Mouse (Mus musculus): ENCODE data around the gene Arap2. TPM values are rescaled to one million over a fixed set of nuclear protein-coding genes. Genes with fewer than 3 reads are reported as not detected.
"Not testable (repeated sequence)": the region's sequence is repeated elsewhere in the genome, so short reads cannot be mapped to it uniquely, and the experiment has no call there.

The Arap2 gene
- polyA plus RNA-seq, 1 experiment from 2014 or later, result 15.6 TPM

GRCm38 (mm10) chr5:62739451-62740415 lies 26.2 kb downstream of the Arap2 start:
- ATAC-seq (no peak), DNase-seq (ENCODE audit: low read depth, low spot score) (no peak)
- ChIA-PET POLR2A (no interaction called here), CTCF (interaction anchor here (1.2 to 1.7 kb wide), 3 partner anchors 11 to 25 kb away, joined by 3 to 6 read pairs (median 5); no protein-coding TSS in a partner anchor)
- no peaks in the 10 kb centered on the region for H3K27me3 ChIP-seq
- no peak for TF ChIP-seq CTCF (IDR thresholded peaks at IDR 0.05)
- in situ Hi-C loops (cut with MboI; ENCODE audit: low pct_unique_long_range_greater_than_20kb), result no loop called here

DNA sequence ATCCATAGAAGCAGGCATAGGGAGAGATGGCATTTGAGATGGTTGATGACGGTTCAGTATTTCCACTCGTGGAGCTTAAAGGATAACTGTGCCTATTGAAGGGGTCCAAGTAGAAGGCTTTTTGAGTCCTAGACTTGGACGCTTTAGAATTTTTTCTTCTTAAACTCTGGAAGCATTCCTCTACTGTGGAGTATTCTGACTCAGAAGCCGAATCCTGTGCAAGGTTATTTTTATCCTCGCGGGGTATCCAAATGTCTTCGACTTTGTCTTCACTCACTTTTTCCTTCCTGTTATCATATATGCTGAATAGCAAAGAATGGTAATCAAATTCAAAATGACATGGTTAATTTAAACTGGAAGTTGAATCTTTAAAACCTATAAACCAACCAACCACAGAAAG lies 35.4 kb downstream of the Arap2 start:
- DNase-seq (ENCODE audit: low read depth, low spot score); H3K27me3 ChIP-seq; POLR2A ChIA-PET; CTCF ChIA-PET; in situ Hi-C loops (cut with MboI; ENCODE audit: low pct_unique_long_range_greater_than_20kb); ATAC-seq: not testable (repeated sequence)

DNA sequence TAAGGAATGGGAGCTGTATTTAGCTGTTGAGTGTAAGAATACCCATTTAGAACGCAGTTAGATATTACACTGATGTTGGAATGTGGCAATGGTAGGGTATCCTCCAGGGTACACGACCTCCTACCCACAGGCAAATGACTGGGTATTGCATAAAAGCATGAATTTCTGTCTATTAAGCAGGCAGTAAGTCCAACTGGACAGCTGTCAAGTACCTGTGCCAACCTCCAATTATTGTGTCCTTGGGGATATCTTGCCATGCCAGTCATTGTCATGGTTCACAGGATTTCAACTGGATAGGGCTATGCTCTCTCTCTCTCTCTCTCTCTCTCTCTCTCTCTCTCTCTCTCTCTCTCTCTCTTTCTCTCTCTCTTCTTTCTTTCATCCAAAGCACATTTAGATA lies 40.4 kb downstream of the Arap2 start:
- DNase-seq (ENCODE audit: low read depth, low spot score) (no peak), ATAC-seq (peak; percentile 31)
- ChIA-PET CTCF (interaction anchor here (1.0 to 1.6 kb wide), 3 partner anchors 9 to 15 kb away, joined by 3 to 6 read pairs (median 4); no protein-coding TSS in a partner anchor), POLR2A (interaction anchor here (0.9 kb wide), 1 partner anchor 40 kb away, joined by 3 read pairs; no protein-coding TSS in a partner anchor)
- in situ Hi-C loops (cut with MboI; ENCODE audit: low pct_unique_long_range_greater_than_20kb), result no loop called here
- no peak for TF ChIP-seq CTCF (IDR thresholded peaks at IDR 0.05)
- H3K27me3 ChIP-seq, result no peaks in the 10 kb centered on the region

GRCm38 (mm10) chr5:62723261-62724105 lies 42.5 kb downstream of the Arap2 start:
- CTCF ChIA-PET, result interaction anchor here (1.3 kb wide), 2 partner anchors 8 to 82 kb away, joined by 3 read pairs; no protein-coding TSS in a partner anchor
- no peak for TF ChIP-seq CTCF (IDR thresholded peaks at IDR 0.05)
- POLR2A ChIA-PET, result no interaction called here
- no peak for ATAC-seq
- H3K27me3 ChIP-seq, result no peaks in the 10 kb centered on the region
- no peak for DNase-seq (ENCODE audit: low read depth, low spot score)
- in situ Hi-C loops (cut with MboI; ENCODE audit: low pct_unique_long_range_greater_than_20kb), result no loop called here

DNA sequence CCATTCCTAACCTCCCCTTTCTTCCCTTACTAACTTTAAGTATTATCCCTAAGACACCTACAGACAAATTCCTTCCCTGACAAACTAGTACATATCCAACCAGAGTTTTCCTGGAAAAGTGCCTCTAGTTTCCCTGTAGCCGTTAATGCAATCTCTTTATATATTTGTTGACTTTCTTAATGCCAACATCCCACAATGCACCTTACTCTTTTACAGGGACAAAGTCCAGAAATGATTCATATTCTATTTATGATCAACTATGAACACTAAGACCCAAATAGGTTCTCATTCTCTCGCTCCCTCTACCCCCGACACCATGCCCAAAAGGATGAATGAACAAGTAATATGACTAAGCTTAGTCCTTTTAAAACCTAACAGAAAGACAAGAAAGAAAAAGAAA lies 49.5 kb downstream of the Arap2 start:
- in situ Hi-C loops (cut with MboI; ENCODE audit: low pct_unique_long_range_greater_than_20kb), result no loop called here
- DNase-seq (ENCODE audit: low read depth, low spot score) (no peak), ATAC-seq (no peak)
- CTCF ChIA-PET, result interaction anchor here (0.7 to 0.9 kb wide), 2 partner anchors 21 to 38 kb away, joined by 3 read pairs; no protein-coding TSS in a partner anchor
- H3K27me3 ChIP-seq, result no peaks in the 10 kb centered on the region
- no peak for TF ChIP-seq CTCF (IDR thresholded peaks at IDR 0.05)
- POLR2A ChIA-PET, result no interaction called here

DNA sequence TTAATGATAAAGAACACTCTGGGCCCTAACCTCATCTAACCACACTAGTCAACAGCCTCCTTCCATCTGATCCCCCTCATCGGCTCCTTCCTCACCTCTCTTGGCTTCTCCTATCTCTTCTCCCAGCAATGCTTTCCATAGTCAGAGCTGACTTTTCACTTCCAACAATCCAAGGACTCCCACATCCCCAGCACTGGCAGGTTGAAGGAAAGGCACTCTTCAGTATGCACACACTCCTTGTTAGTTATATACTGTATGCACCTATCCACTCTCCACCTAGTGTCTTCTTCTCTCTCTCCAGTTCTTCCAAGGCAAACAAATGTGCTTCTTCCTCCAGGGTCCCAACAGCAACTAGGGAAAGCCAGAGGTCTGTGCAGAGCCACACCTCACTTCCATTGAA lies 50.0 kb downstream of the Arap2 start:
- ATAC-seq (no peak), DNase-seq (ENCODE audit: low read depth, low spot score) (no peak)
- in situ Hi-C loops (cut with MboI; ENCODE audit: low pct_unique_long_range_greater_than_20kb), result no loop called here
- ChIA-PET POLR2A (no interaction called here), CTCF (interaction anchor here (0.9 kb wide), 1 partner anchor 20 kb away, joined by 3 read pairs; no protein-coding TSS in a partner anchor)
- no peak for TF ChIP-seq CTCF (IDR thresholded peaks at IDR 0.05)
- no peaks in the 10 kb centered on the region for H3K27me3 ChIP-seq

- TF ChIP-seq CTCF (IDR thresholded peaks at IDR 0.05), result no peak
- DNase-seq (ENCODE audit: low read depth, low spot score) (no peak), ATAC-seq (no peak)
- in situ Hi-C loops (cut with MboI; ENCODE audit: low pct_unique_long_range_greater_than_20kb), result no loop called here
- ChIA-PET POLR2A (no interaction called here), CTCF (no interaction called here)
- H3K27me3 ChIP-seq, result no peaks in the 10 kb centered on the region
Observed at GRCm38 (mm10) chr5:62715436-62715835, 50.5 kb downstream of the Arap2 start.

DNA sequence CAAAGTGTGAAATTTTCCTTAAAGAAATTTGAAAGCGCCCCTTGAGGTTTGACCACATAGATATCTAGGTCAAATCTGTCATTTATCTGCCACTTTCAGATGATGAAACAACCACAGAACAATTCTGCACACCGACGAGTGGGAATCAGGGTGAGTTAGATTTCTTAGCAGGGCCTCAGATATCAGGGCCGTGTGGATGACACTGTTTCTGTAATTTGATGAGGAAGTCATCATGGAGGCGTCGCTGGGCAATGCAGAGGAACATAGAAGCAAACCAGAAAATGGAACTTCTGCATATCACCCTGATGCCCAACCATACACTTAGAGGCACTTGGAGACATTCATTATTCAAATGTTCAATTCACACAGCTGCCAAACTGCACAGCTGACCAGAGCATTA lies 55.0 kb downstream of the Arap2 start:
- CTCF ChIA-PET, result interaction anchor here (1.0 kb wide), 1 partner anchor 10 kb away, joined by 3 read pairs; no protein-coding TSS in a partner anchor
- TF ChIP-seq CTCF (IDR thresholded peaks at IDR 0.05), result no peak
- no peak for ATAC-seq
- in situ Hi-C loops (cut with MboI; ENCODE audit: low pct_unique_long_range_greater_than_20kb), result no loop called here
- DNase-seq (ENCODE audit: low read depth, low spot score), result no peak
- no peaks in the 10 kb centered on the region for H3K27me3 ChIP-seq
- POLR2A ChIA-PET, result interaction anchor here (0.6 to 0.7 kb wide), 2 partner anchors 94 to 945 kb away, joined by 3 read pairs; no protein-coding TSS in a partner anchor

DNA sequence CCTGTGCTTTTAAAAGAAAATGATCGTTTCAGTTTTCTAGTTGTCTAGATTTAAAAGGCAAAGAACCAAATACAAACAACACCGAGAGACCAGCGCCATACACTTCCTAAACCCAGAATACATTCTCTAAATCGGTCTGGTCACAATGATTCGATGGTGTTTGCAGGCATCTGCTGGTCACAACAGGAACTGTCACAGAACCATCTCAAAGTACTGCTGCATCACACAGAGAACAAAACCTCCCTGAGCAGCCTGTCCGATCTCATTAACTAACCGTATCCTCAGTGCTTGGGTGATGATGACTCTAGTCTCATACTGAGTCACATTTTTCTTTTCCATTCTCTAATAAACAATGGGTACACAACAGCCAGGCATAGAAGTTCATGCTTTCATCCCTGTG lies 59.1 kb downstream of the Arap2 start:
- DNase-seq (ENCODE audit: low read depth, low spot score) (no peak), ATAC-seq (peak; percentile 60)
- in situ Hi-C loops (cut with MboI; ENCODE audit: low pct_unique_long_range_greater_than_20kb), result no loop called here
- ChIA-PET POLR2A (no interaction called here), CTCF (no interaction called here)
- H3K27me3 ChIP-seq, result no peaks in the 10 kb centered on the region
- peak; percentile 72 for TF ChIP-seq CTCF (IDR thresholded peaks at IDR 0.05)

DNA sequence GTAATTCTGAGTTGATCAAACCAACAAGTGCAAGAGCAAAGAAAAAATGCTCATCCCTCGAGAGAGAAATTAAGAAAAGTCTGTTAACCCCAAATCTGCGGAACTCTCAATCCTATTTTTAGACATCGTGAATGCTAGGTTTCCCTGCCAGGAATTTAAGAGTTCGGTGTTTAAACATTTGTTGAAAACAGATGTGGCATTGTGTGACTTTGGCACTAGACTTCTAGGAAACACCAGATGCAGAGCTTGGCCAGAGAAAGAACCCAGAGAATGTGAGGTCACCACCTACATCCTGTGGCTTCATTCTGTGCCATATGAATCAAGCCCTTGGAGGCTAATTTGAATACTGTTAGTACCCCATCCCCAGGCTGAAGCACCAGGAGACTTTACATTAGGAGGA lies 76.0 kb downstream of the Arap2 start:
- no peaks in the 10 kb centered on the region for H3K27me3 ChIP-seq
- DNase-seq (ENCODE audit: low read depth, low spot score), result no peak
- ChIA-PET POLR2A (no interaction called here), CTCF (no interaction called here)
- in situ Hi-C loops (cut with MboI; ENCODE audit: low pct_unique_long_range_greater_than_20kb), result no loop called here
- no peak for ATAC-seq
- TF ChIP-seq CTCF (IDR thresholded peaks at IDR 0.05), result no peak
